Mouse (Mus musculus) MEL (cell line): ENCODE results near the gene Ermap. TPM values are rescaled to one million over a fixed set of nuclear protein-coding genes. Genes with fewer than 3 reads are reported as not detected.

Experiments
- DNase-seq: peaks from one replicate; pipeline ENCODE4 v3.0.0; 2011; ENCODE audit warnings: low read depth, low spot score
- H3K27ac ChIP-seq: 2 replicates; pipeline ENCODE4 v1.5.1; 2012; ENCODE audit warnings: low read depth, mild to moderate bottlenecking, control low read depth, low read length, moderate library complexity; ENCODE audit not compliant: control insufficient read depth
- H3K27me3 ChIP-seq, 2 experiments: fragments of 150-350 bp in 1 of 2; sonication (generic) in 1 of 2; 2 replicates each; pipeline ENCODE4 v1.6.1; 2012; ENCODE audit warnings: low read length in 2 of 2, mild to moderate bottlenecking in 2 of 2, improper control_type of control experiment in 1 of 2, moderate library complexity in 1 of 2; ENCODE audit not compliant: insufficient read depth in 2 of 2, control insufficient read depth in 1 of 2
- H3K36me3 ChIP-seq, 2 experiments: 2 replicates each; pipeline ENCODE4 v1.6.1; 2012 to 2014; ENCODE audit warnings: low read length in 2 of 2, improper control_type of control experiment in 1 of 2, inconsistent platforms in 1 of 2, mild to moderate bottlenecking in 1 of 2; ENCODE audit not compliant: insufficient read depth in 2 of 2, control insufficient read depth in 1 of 2
- H3K4me1 ChIP-seq, 2 experiments: fragments of 150-350 bp in 1 of 2; sonication (generic) in 1 of 2; 2 replicates each; pipeline ENCODE4 v1.6.1; 2012; ENCODE audit warnings: low read length in 2 of 2, improper control_type of control experiment in 1 of 2, mild to moderate bottlenecking in 1 of 2; ENCODE audit not compliant: insufficient read depth in 2 of 2, control insufficient read depth in 1 of 2
- H3K4me3 ChIP-seq, 2 experiments: fragments of 150-350 bp in 1 of 2; sonication (generic) in 1 of 2; 2 replicates each; pipeline ENCODE4 v1.5.1; 2012; ENCODE audit warnings: low read depth in 2 of 2, low read length in 2 of 2, mild to moderate bottlenecking in 2 of 2, moderate library complexity in 2 of 2, control low read depth in 1 of 2, improper control_type of control experiment in 1 of 2; ENCODE audit not compliant: control insufficient read depth in 1 of 2, insufficient read depth in 1 of 2
- H3K79me2 ChIP-seq: 2 replicates; pipeline ENCODE4 v1.6.1; 2012; ENCODE audit warnings: mild to moderate bottlenecking, low read length, moderate library complexity; ENCODE audit not compliant: control insufficient read depth, poor library complexity, insufficient read depth
- H3K9ac ChIP-seq: 2 replicates; pipeline ENCODE4 v1.6.1; 2012; ENCODE audit warnings: low read depth, mild to moderate bottlenecking, control low read depth, low read length, moderate library complexity; ENCODE audit not compliant: control insufficient read depth, poor library complexity, severe bottlenecking
- H3K9me3 ChIP-seq: fragments of 150-350 bp; sonication (generic); replicated peaks from 2 replicates; pipeline ENCODE4 v1.6.1; 2012; ENCODE audit warnings: mild to moderate bottlenecking, low read length, improper control_type of control experiment, moderate library complexity; ENCODE audit not compliant: insufficient read depth
- CHD1 ChIP-seq: IDR thresholded peaks from 2 replicates; pipeline ENCODE4 v1.6.1; 2012; ENCODE audit warnings: low read depth, mild to moderate bottlenecking, inconsistent platforms, low read length, improper control_type of control experiment
- CHD2 ChIP-seq: IDR thresholded peaks from 2 replicates; pipeline ENCODE4 v1.6.1; 2011; ENCODE audit warnings: low read length, improper control_type of control experiment
- ELF1 ChIP-seq: IDR thresholded peaks from 2 replicates; pipeline ENCODE4 v1.6.1; 2014; ENCODE audit warnings: low read depth, mild to moderate bottlenecking, inconsistent platforms, low read length, improper control_type of control experiment, moderate library complexity
- EP300 ChIP-seq, 2 experiments: IDR thresholded peaks; 2 replicates each; pipeline ENCODE4 v1.6.1; 2011; ENCODE audit warnings: improper control_type of control experiment in 2 of 2, low read length in 2 of 2, low read depth in 1 of 2, mild to moderate bottlenecking in 1 of 2
- GABPA ChIP-seq: IDR thresholded peaks from 2 replicates; pipeline ENCODE4 v1.6.1; 2012; ENCODE audit warnings: low read depth, mild to moderate bottlenecking, inconsistent platforms, low read length, improper control_type of control experiment, moderate library complexity
- GATA1 ChIP-seq: IDR thresholded peaks from 2 replicates; pipeline ENCODE4 v1.6.1; 2011; ENCODE audit warnings: low read depth, low read length, improper control_type of control experiment
- KAT2A ChIP-seq: conservative IDR thresholded peaks from 2 replicates; pipeline ENCODE4 v1.6.1; 2012; ENCODE audit warnings: low read depth, low read length, improper control_type of control experiment, inconsistent platforms
- MAX ChIP-seq: IDR thresholded peaks from 2 replicates; pipeline ENCODE4 v1.6.1; 2011; ENCODE audit warnings: low read length, improper control_type of control experiment
- MAZ ChIP-seq: IDR thresholded peaks from 2 replicates; pipeline ENCODE4 v1.6.1; 2012; ENCODE audit warnings: low read depth, mild to moderate bottlenecking, inconsistent platforms, low read length, improper control_type of control experiment
- MYC ChIP-seq: IDR thresholded peaks from 2 replicates; pipeline ENCODE4 v1.6.1; 2011; ENCODE audit warnings: low read depth, mild to moderate bottlenecking, low read length, improper control_type of control experiment, moderate library complexity
- NRF1 ChIP-seq: IDR thresholded peaks from 2 replicates; pipeline ENCODE4 v1.6.1; 2014; ENCODE audit warnings: low read depth, mild to moderate bottlenecking, inconsistent platforms, low read length, improper control_type of control experiment, moderate library complexity; ENCODE audit not compliant: poor library complexity, insufficient read depth, severe bottlenecking
- RAD21 ChIP-seq: IDR thresholded peaks from 2 replicates; pipeline ENCODE4 v1.6.1; 2011; ENCODE audit warnings: mild to moderate bottlenecking, low read depth, low read length, improper control_type of control experiment
- RCOR1 ChIP-seq: IDR thresholded peaks from 2 replicates; pipeline ENCODE4 v1.6.1; 2012; ENCODE audit warnings: low read depth, mild to moderate bottlenecking, inconsistent platforms, low read length, improper control_type of control experiment
- SIN3A ChIP-seq: IDR thresholded peaks from 2 replicates; pipeline ENCODE4 v1.6.1; 2012; ENCODE audit warnings: low read length, improper control_type of control experiment, inconsistent platforms
- TBP ChIP-seq: IDR thresholded peaks from 2 replicates; pipeline ENCODE4 v1.8.0; 2011; ENCODE audit warnings: low read depth, low read length, improper control_type of control experiment
- TCF12 ChIP-seq: IDR thresholded peaks from 2 replicates; pipeline ENCODE4 v1.6.1; 2014; ENCODE audit warnings: low read depth, mild to moderate bottlenecking, inconsistent platforms, low read length, improper control_type of control experiment, moderate library complexity
- USF1 ChIP-seq: IDR thresholded peaks from 2 replicates; pipeline ENCODE4 v1.6.1; 2014; ENCODE audit warnings: low read depth, mild to moderate bottlenecking, inconsistent platforms, low read length, improper control_type of control experiment, moderate library complexity
- ZMIZ1 ChIP-seq: IDR thresholded peaks from 2 replicates; pipeline ENCODE4 v1.6.1; 2012; ENCODE audit warnings: low read depth, mild to moderate bottlenecking, inconsistent platforms, low read length, improper control_type of control experiment, moderate library complexity
- polyA plus RNA-seq, 2 experiments: library from polyadenylated mRNA; stranded (reverse) in 1 of 2; unstranded in 1 of 2; fragments of >175 nt in 1 of 2; fragments of >200 nt in 1 of 2; gene quantifications; 2 replicates each; pipeline versions ENCODE4 v1.2.1 to v1.2.4; 2012; ENCODE audit warnings: low replicate concordance in 2 of 2, low read depth in 1 of 2; ENCODE audit not compliant: insufficient read length in 2 of 2, insufficient read depth in 1 of 2, missing spikeins in 1 of 2
- total RNA-seq: library from RNA; depleted of rRNA; stranded (reverse); fragments of 300-350 nt; gene quantifications from 2 replicates; pipeline ENCODE4 v1.2.3, GENCODE M21; 2012; rRNA removed

Ermap gene
- total and polyA plus RNA-seq, 3 experiments, result 44.1 to 247 (median 138) TPM

- peaks cover 13 to 36% of the 10 kb centered on the region in 2 experiments for H3K4me1 ChIP-seq
Measured at GRCm38 (mm10) chr4:119125577-119126270, 64.1 kb downstream of the Ermap start.

More at GRCm38 (mm10) chr4:119125577-119126270, 64.1 kb downstream of the Ermap start:
- Histone ChIP-seq H3K4me3 (no peak overlapping the region), H3K9me3 (no peaks in the 10 kb centered on the region), H3K79me2 (no peaks in the 10 kb centered on the region), H3K27ac (no peak overlapping the region), H3K9ac (no peak overlapping the region), H3K27me3 (no peaks in the 10 kb centered on the region), H3K36me3 (peaks cover 6 to 21% of the 10 kb centered on the region in 2 experiments)
- no peak for DNase-seq
- no peak for TF ChIP-seq EP300 (IDR thresholded peaks at IDR 0.05; ENCODE audit: low read depth in 1 of 2, low read length in 2 of 2)
- TF ChIP-seq CHD1, result no peak
- no peak for TF ChIP-seq MAX
- TF ChIP-seq KAT2A, result no peak
- no peak for TF ChIP-seq MYC
- no peak for TF ChIP-seq GABPA
- TF ChIP-seq CHD2, result no peak
- no peak for TF ChIP-seq MAZ
- TF ChIP-seq RCOR1, result no peak
- no peak for TF ChIP-seq TBP
- no peak for TF ChIP-seq ZMIZ1
- TF ChIP-seq RAD21, result no peak
- TF ChIP-seq TCF12, result no peak
- no peak for TF ChIP-seq GATA1
- TF ChIP-seq USF1, result no peak
- no peak for TF ChIP-seq SIN3A
- no peak for TF ChIP-seq NRF1
- no peak for TF ChIP-seq ELF1

Other genes with a start within 250 kb of the Ermap start
- not detected in 2 replicates for gene Lao1, start 228.4 kb downstream of the Ermap start, total RNA-seq
- gene Lao1, start 228.4 kb downstream of the Ermap start, polyA plus RNA-seq, result not detected
- gene Slc2a1, start 81.3 kb downstream of the Ermap start, total RNA-seq, result 15.9 and 47.3 TPM in 2 replicates
- 10 to 100 TPM in 1 of 2 experiments, not detected in 1; 99.5 TPM for gene Slc2a1, start 81.3 kb downstream of the Ermap start, polyA plus RNA-seq
- 6.3 and 6.7 TPM in 2 replicates for gene Zfp691, start 15.8 kb downstream of the Ermap start, total RNA-seq
- 1 to 10 TPM in 1 of 2 experiments, not detected in 1; 9.9 TPM for gene Zfp691, start 15.8 kb downstream of the Ermap start, polyA plus RNA-seq
- gene Svbp, start 5.3 kb upstream of the Ermap start, total RNA-seq, result 63.7 and 64.7 TPM in 2 replicates
- 100 to 1,000 TPM in 1 of 2 experiments, not detected in 1; 131 TPM for gene Svbp, start 5.3 kb upstream of the Ermap start, polyA plus RNA-seq
- not detected in 2 replicates for gene Tmem269, start 28.2 kb upstream of the Ermap start, total RNA-seq
- under 1 TPM in 1 of 2 experiments, not detected in 1; 0.07 TPM for gene Tmem269, start 28.2 kb upstream of the Ermap start, polyA plus RNA-seq
- gene AU022252, start 42.7 kb upstream of the Ermap start, total RNA-seq, result 12.3 and 12.8 TPM in 2 replicates
- 10 to 100 TPM in 1 of 2 experiments, not detected in 1; 24.9 TPM for gene AU022252, start 42.7 kb upstream of the Ermap start, polyA plus RNA-seq
- 12.9 and 15.7 TPM in 2 replicates for gene P3h1, start 42.9 kb upstream of the Ermap start, total RNA-seq
- gene P3h1, start 42.9 kb upstream of the Ermap start, polyA plus RNA-seq, result 10 to 100 TPM in 1 of 2 experiments, not detected in 1; 30.2 TPM
- not detected in 2 replicates for gene Cldn19, start 65.4 kb upstream of the Ermap start, total RNA-seq
- not detected for gene Cldn19, start 65.4 kb upstream of the Ermap start, polyA plus RNA-seq
- 979 and 1,115 TPM in 2 replicates for gene Ybx1, start 104.6 kb upstream of the Ermap start, total RNA-seq
- 1,000 to 10,000 TPM; 2,172 to 2,666 TPM for gene Ybx1, start 104.6 kb upstream of the Ermap start, polyA plus RNA-seq
- gene Ppih, start 130.5 kb upstream of the Ermap start, total RNA-seq, result 211 and 246 TPM in 2 replicates
- gene Ppih, start 130.5 kb upstream of the Ermap start, polyA plus RNA-seq, result 100 to 1,000 TPM; 140 to 199 TPM
- not detected in 2 replicates for gene Ccdc30, start 225.5 kb upstream of the Ermap start, total RNA-seq
- gene Ccdc30, start 225.5 kb upstream of the Ermap start, polyA plus RNA-seq, result not detected
- gene Ppcs, start 232.4 kb upstream of the Ermap start, total RNA-seq, result 7.6 and 8.4 TPM in 2 replicates
- 1 to 10 TPM in 1 of 2 experiments, not detected in 1; 7.4 TPM for gene Ppcs, start 232.4 kb upstream of the Ermap start, polyA plus RNA-seq
- gene Zmynd12, start 232.8 kb upstream of the Ermap start, total RNA-seq, result not detected in 2 replicates
- gene Zmynd12, start 232.8 kb upstream of the Ermap start, polyA plus RNA-seq, result under 1 TPM in 1 of 2 experiments, not detected in 1; 0.04 TPM